Mouse (Mus musculus) cerebellum, adult 11 months (tissue): ENCODE results near the gene Umad1.

ENCODE experiments used
- DNase-seq: peaks from one replicate; pipeline ENCODE4 v3.0.0; 2022

The Umad1 gene

DNA sequence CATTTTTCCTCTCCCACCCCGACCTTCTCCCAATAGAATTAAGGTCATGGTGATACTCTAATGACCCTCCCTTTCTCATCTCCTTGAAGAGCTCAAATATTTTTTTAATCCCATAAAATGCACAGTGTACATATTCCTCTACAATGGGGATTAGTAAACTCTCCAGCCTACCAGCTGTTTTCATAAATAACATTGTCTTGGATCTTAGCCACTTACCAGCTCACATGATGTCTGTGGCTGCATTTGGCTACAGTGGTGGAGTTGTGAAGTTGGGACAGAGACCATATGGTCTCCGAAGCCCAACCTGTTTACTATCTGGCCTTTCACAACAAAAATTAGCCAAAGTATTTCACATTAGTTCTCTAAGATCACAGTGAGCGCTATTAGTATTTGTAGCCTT, 111.5 kb downstream of the Umad1 start:
- DNase-seq = no peak

DNA sequence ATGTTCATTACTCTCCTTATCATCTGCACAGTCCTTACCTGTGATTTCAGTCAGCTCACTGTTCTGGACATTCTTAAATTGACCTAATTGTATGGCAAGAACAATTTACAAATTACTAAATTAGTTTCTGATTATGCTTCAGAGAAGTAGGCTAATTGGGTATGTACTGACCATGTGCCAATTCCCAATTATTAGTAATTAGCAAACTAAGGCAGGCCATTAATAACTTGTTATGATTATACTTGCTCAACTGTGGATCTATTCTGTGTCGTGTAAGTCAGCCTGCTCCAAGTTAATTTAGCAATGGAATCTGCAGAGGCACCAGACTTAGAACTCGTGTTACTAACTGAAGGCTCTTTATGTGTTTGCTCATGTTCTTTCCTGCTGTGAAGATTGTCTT, 114.0 kb downstream of the Umad1 start:
- DNase-seq = no peak

DNA sequence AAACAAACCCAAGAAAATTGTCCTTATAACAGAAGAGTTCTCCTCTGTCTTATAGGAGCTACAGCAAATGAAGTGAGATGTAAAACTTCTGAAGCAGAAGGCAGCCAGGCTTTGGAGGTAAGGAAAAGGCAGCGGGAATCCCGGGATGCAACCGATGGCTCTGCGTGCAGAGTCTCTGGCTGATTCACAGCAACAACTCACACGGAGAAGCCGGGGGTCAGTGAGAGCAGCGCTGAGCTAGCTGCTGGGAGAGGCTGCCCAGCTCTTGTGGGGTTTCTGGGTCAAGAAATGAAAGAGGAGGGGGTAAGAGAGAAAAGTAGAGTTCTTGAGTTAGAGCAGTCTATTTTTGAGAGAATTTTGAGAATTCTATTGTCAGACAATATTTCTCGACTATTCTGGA, 114.8 kb downstream of the Umad1 start:
- no peak for DNase-seq

DNA sequence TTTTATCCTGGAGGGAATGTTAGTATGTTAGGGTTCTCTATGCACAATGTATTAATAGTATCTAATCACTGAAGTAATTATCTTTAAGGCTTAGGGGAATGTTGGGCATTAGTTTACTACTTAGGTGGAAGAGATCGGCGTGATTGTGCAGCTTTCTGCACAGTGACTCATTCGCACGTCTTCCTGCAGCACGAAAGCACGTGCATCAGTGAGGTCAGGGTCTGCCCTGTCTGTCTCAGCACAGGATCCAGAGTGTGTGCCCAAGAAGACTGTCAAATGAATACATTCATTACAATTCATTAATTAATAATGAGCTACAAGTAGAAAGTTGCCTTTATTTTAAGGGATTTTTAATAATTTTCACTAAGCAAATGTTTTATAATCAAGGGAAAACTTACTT, 115.2 kb downstream of the Umad1 start:
- no peak for DNase-seq

DNA sequence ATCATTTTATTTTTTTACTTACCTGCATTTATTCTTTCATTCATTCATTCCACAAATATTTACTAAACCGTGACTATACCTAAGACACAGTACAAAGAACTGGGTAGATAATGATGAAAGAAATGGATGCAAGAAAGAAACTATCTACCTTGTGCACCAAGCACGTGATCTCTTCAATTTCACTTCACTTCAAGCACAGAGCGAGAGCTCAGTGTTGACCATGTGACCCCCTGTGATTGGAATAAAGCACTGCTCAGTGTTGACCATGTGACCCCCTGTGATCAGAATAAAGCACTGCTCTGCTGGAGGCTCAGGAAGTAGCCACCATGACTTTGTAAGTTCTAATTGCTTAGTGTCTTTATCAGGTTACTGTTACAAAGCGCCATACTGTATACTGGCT, 115.6 kb downstream of the Umad1 start:
- DNase-seq = no peak

DNA sequence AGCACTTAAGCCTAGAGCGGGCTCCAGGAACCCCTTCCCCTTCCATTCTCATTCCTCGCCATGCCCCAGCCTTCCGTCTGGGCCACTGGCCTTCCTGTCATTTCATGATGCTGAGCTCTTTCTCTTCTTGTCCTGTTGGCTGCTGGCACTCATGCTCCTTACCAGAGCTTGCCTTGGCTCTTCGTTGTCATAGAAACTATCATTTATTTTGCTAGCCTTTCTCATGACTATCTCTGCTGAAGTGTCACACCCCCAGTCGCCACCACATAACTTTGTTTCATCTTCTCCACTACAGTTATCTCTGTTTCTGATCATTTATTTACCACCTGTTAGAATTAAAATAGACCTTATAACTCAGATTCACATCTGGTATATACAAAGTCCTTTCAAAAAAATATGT, 117.3 kb downstream of the Umad1 start:
- DNase-seq = no peak

DNA sequence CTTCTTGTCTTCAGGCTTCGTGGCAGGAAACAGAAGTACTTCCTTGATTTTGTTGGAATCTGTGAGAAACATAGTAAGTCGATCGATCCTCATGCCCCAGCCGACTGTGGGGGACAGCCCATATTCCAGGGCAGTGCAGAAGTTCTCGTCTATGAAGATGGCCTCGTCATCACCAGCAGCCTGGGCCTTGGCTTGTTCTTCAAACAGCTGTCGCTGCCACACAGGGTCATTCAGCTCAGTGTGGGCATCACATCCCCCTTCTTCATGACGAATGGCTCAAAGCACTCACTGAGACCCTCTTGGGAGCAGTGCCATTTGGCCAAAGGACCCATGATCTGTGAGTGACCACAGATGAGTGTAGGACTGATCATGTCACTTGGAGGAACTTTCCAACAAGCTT, 118.6 kb downstream of the Umad1 start:
- DNase-seq = no peak

DNA sequence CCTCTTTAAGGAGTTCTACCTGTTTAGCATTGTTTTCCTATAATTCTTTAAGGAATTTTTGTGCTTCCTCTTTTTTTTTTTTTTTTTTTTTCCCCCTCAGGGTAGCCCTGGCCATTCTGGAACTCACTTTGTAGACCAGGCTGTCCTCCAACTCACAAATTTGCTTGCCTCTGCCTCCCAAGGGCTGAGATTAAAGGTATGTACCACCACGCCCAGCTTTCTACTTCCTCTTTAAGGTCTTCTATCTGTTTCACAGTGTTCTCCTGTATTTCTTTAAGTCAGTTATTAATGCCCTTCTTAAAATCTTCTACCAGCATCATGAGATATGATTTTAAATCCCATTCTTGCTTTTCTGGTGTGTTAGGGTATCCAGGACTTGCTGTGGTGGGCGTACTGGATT, 130.2 kb downstream of the Umad1 start:
- no peak for DNase-seq

DNA sequence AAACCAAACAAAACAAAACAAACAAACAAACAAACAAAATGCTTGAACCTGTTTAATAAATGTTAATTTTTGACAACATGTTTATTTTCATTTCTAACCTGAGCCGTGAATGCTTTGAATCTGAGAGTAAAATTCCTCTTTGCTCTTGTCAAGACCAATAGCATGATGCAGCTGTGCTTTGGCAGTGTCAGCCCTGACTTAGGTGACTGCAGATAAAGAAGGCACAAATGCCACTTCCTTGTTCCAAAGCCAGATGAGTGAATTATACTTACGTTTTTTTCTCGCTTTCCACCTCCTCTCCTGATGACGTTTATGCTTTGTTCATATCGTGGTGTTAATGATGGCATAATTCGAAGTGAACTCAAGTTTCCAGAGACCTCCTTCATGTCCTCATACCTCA, 131.2 kb downstream of the Umad1 start:
- no peak for DNase-seq

DNA sequence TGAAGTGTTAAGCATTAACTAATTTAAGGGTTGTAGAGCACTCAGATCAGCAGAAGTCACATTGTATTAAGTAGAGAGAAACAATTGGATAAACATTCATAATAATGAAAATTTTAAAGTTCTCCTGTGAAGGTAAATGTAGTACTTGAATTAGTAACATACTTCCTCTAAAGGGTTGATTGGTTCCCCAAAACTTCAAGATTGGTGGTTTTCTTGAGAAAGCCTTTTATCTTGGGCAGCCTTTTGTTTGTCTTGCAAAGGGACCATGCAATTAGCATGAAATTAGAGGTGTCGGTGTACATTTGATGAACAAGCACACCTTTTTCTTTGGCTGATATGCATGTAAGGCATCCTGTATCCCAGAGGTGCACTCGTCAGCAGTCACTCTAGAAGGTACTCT, 131.8 kb downstream of the Umad1 start:
- no peak for DNase-seq

DNA sequence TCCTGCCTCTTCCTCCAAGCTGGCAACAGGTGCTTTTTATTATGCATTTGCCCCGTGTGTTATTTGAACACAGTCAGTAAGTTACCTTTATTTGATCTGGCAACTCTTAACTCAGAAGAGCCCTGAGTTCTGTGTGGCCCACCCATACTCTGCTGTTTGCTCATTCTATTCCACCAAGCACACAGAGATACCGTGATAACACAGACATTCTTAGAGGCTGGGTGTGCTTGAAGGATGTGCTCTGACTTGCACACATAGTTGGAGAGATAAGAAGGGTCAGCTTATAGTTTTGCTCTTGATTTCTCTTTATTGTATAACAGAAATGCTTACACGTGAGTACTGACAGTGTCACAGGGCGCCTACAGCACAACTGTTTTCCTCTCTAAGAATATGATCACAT, 133.9 kb downstream of the Umad1 start:
- no peak for DNase-seq

DNA sequence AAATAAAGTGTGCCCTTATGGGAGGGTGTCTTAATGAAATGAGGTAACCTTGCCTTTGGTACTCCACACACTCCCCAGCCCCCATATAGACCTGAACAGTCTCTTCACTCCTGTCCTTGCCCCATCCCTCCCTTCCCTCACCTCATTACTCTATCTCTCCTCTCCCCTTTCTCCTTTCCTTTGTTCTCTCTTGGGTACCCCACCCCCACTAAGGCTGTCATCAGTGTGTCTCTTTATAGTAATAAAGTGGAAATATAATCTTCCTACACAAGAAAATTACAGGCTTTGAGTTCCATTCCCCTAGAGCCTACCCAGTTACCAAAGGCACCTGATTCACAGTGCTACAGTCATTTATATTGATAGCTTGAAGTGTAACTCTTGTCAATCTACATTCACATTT, 135.0 kb downstream of the Umad1 start:
- DNase-seq = no peak

DNA sequence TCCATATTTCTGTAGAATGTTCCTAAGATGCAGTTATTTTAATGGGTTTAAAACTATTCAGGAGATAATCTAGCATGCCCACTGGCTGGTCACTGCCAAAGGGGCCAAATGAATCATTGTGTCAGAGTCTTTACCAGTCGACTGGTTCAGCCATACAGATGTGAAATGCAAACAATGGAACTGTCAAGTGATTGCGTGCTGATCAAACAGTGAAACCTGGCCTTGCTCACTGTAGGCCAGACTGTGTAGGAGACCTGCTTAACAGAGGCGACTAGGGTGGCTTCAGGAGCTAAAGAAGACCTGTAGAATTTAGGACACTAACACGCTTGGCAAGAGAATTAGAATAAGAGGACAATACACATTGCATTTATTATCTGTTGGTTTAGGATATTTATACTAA, 136.0 kb downstream of the Umad1 start:
- DNase-seq = no peak

DNA sequence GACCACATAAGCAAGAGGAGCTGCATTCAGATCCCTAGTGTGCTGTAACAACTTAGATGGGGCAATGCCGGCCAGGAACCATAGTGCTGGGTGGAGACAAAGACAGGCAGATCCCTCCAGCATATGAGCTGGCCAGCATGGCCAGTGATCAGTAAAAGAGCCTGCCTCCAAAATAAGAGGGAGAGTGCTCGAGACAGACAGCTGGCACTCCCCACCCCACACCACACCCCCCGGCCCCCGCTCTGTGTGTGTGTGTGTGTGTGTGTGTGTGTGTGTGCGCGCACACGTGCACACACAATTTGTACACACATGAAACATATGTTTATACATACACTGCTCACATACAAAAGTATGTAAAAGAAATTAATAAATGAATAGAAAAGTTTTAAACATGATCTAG, 138.2 kb downstream of the Umad1 start:
- DNase-seq = no peak

DNA sequence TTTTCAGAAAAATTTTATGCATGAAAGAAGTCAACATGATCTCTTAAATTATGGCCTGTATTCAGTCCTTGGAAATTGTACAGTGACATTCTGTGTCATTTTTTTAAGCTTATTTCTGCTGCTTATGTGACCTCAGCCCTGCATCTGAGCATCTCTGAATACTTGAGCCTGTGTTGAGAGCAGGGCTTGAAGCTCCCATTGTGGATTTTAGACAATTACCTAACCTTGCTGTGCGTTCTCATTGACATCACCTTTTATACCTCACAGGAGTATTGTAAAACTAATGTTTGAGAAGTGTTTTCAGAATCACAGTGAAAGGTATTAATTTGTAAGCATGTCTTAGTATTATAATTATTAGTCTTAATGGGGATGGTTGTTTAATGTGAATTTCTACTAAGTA, 140.6 kb downstream of the Umad1 start:
- DNase-seq = no peak

DNA sequence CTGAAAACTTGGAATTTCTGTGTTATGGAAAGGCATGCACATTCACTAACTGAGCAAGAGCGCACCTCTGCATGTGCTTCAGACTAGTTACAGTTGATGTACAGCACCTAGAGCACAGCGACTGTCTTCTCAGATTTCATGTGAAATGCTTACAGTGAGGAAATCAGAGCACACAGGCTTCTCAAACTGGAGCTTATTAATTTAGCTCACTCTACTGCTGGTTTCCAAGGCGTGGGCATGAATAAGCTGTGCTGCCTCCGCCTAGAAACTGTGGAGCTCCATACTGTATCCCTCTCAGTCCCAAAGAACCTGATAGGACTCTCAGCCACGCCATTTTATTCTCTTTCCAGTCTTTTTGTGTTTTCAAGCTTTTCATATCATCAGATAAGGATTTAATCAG, 144.0 kb downstream of the Umad1 start:
- no peak for DNase-seq

DNA sequence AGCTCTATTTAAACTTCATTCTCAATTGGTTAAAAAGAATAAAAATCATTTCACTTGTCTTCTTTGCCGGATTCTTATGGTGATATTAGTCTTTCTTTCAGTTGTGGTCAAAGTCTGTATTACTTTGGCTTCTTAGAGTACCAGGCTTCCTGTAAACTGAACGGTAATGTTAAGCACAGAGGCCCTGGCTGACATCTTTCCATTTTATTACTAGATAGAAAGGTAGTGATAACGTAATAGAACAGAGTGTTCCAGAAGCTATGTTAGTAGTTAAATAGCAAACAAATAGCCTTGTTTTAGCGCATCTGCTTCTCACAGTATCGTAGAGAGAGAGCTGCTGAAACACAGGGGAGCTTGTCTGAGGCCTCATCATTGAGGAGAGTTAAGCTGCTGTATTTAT, 146.8 kb downstream of the Umad1 start:
- DNase-seq = no peak

DNA sequence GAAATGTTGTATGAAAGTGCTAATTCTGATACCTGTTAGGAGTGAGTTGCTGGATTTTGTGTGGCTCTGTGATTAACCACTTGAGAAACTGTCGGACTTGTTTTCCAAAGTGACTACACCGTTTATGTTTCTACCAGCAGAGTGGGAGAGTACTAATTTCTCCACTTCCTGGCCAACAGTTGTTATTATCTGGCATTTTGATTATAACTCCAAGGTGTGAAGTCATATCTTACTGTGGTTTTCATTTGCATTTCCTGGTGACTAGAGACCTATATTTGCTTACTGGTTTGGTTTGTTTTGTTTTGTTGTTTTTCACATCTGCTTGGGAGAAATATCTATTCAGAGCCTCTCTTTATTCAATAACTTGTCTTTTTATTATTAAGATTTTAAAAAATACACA, 149.2 kb downstream of the Umad1 start:
- DNase-seq = no peak

DNA sequence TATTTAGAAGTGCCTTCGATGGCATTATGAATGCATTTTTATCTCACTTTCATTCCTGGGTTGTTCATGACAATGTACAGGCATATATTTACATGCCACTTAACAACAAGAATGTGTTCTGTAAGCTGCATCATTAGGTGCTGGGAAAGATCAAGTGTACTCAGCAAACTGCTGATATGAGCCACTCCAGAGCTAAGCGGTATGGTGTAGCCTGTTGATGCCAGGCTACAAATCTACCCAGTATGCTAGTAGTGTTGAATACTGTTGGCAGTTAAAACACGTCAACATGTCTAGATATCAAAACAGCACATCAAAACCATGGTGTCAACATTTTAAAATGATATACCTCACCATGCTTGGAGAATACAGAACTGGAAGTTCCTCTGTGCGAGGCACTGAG, 150.8 kb downstream of the Umad1 start:
- no peak for DNase-seq

DNA sequence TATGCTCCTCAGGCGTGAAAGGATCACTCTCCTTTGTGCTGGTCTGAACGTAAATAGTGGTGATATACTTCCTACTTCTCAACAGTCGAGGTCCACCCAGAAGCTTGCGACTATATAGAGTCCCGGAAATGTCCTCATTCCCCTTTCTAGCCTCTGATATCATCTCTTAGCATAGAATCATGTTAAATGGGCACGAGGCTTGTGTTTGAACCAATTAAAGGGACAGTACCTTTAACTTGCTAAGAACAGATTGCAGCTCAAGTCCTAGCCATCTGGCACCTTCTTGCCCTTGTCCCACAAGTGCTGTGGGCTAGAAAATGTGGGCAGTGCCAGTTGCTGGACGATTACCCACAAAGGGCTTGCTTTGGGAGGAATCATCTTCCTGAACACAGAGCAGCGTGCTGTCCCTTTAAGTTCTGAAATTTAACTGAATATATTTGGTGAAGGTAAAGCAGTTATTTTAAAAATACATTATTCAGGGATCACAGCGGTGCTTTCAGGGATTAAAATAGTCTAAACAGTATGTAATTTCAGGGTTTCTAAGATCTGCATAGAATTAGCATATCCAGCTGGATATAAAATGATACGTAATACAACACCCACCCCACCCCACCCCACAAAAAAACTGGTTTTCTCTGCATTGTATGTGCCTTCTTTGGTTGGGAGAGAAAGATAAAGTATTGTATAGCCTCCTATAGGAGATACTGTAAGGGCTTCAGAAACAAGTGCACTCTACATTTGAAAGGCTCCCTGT, 153.9 kb downstream of the Umad1 start:
- DNase-seq = peak; percentile 65

DNA sequence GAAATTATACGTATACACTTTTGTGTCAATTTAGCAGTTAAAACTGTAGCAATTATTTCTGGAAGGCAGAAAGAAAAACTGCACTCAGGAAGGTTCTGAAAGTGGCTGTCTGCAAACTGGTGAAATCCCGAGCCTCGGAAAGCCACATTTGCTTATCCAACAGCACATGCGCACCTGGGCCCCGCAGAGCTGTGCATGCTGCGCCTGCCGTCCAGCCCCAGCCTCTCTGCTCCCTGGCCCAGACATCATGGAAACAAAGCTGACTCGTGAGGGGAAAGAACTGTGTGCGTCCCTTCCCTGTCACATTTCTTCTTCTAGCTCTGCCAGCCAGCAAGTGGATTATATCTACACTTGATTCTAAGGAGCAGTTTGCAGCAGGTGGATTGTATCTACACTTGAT, 154.9 kb downstream of the Umad1 start:
- peak; percentile 42 for DNase-seq

DNA sequence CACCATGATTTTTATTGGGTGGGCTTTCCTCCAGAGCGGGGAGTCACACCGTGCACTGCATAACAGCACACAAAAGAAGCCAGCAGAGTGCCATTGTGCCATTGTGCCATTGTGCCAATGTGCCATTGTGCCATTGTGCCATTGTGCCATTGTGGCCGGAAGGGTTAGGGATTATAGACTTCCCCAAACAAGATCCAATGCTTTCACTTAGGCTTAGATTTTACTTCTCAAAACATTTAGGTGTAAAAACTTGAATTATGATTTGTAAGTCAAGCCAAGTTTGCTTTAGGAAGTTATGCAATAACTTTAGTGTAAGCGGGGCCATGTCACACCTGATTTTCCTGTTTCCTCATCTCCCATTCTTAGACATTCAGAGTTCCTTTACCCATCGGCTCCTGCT, 156.7 kb downstream of the Umad1 start:
- no peak for DNase-seq

DNA sequence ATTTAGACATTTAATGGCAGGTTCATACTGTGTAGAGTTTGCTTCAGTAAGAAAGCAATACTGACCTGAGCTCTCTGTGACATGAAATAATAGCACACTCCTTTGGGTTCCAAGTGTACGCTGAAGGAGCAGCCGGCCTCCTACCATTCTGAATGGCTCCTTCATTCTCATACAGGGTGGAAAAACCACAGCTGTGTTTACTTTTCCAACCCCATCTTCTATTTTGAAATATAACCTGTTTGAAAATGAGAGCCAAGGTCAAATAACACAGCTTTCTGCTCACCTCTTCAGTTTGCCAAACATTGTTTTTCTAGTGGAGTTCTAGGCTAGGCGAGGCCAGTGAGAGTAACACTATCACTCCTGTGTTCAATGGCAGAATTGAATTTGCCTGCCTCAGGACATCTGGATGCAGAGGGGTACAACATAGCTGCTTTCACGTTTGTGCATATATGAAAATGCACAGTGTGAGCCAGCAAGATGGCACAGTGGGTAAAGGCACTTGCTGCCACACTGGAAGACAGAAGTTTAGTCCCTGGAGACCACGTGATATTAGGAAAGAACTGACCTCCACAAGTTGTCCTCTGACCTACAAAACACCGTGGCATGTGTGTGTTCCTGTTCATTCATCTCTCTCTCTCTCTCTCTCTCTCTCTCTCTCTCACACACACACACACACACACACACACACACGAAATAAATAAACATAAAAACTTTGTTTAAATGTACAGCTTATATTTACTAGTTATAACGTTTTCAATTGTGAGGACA, 157.9 kb downstream of the Umad1 start:
- DNase-seq = no peak

DNA sequence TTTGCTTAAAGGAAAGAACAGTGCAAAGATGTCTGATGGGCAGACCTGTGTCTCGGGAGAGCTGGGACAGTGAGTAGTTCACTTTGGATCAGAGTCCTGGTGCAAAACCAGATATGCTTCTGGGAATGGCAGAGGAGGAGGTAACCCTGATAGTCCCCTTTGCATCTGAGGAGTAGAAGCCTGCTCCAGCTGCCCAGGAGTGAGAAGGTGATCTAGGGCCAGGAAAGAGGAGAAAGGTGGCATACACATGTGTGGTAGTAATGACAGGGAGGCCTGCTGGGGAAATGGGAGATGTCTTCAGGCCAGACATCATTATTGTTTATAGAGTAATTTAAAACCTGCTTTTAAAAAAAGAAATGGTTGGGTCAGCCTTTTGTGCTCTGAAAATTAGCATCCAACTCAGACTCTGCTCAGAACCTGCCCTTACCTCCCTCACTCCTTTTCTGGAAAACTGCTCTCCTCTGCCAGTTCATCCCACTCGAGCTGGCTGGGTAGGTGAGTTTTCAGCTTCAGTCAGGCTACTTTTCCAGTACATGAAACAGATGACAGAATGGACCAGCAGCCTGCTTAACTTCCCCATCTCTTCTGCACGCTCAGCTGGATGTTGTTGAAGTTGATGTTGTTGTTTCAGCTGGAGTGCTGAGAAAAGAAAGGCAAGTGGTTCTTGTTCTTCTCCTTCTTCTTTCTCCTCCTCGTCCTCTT, 160.5 kb downstream of the Umad1 start:
- DNase-seq = no peak
